Mouse (Mus musculus) myocyte (in vitro differentiated cells): Measurements from ENCODE around the gene Osbpl2.
A peak's percentile ranks its signal among the peaks of the same experiment; 100 is the strongest.

Experiments used
- CEBPB ChIP-seq: IDR thresholded peaks from 2 replicates; pipeline ENCODE4 v1.6.1; 2011; ENCODE audit warnings: mild to moderate bottlenecking, moderate library complexity; ENCODE audit not compliant: poor library complexity, insufficient read depth, severe bottlenecking
- MAX ChIP-seq: IDR thresholded peaks from one replicate; pipeline ENCODE4 v1.6.1; 2011; ENCODE audit warnings: low read depth, mild to moderate bottlenecking, control low read depth
- MYOD1 ChIP-seq, 3 experiments: IDR thresholded peaks; one replicate each; pipeline ENCODE4 v1.6.1; 2011; ENCODE audit warnings: control low read depth in 2 of 3, low read depth in 2 of 3, mild to moderate bottlenecking in 2 of 3, moderate library complexity in 1 of 3; ENCODE audit not compliant: insufficient read length in 2 of 3, control insufficient read depth in 1 of 3
- MYOG ChIP-seq, 3 experiments: IDR thresholded peaks; one replicate each; pipeline ENCODE4 v1.6.1; 2011; ENCODE audit warnings: control low read depth in 2 of 3, low read depth in 2 of 3, mild to moderate bottlenecking in 2 of 3; ENCODE audit not compliant: insufficient read length in 2 of 3, control insufficient read depth in 1 of 3, insufficient read depth in 1 of 3
- POLR2A ChIP-seq: IDR thresholded peaks from one replicate; pipeline ENCODE4 v1.6.1; 2011; ENCODE audit warnings: low read depth, mild to moderate bottlenecking, control low read depth, moderate library complexity; ENCODE audit not compliant: insufficient read length
- POLR2AphosphoS2 ChIP-seq: IDR thresholded peaks from one replicate; pipeline ENCODE4 v1.6.1; 2011; ENCODE audit warnings: low read depth, control low read depth; ENCODE audit not compliant: insufficient read length
- SRF ChIP-seq: IDR thresholded peaks from one replicate; pipeline ENCODE4 v1.6.1; 2011; ENCODE audit warnings: low read depth; ENCODE audit not compliant: control insufficient read depth, insufficient read length
- TCF12 ChIP-seq: IDR thresholded peaks from one replicate; pipeline ENCODE4 v1.6.1; 2011; ENCODE audit warnings: mild to moderate bottlenecking, control low read depth; ENCODE audit not compliant: poor library complexity, insufficient read depth, severe bottlenecking
- TCF3 ChIP-seq: IDR thresholded peaks from one replicate; pipeline ENCODE4 v1.6.1; 2011; ENCODE audit warnings: low read depth, control low read depth; ENCODE audit not compliant: insufficient read length
- USF1 ChIP-seq: IDR thresholded peaks from one replicate; pipeline ENCODE4 v1.6.1; 2011; ENCODE audit warnings: low read depth, mild to moderate bottlenecking, control low read depth, moderate library complexity

GRCm38 (mm10) chr2:180090285-180090684, 28.8 kb upstream of the Osbpl2 start:
- peak; percentile 90 to 97 (median 92) for TF ChIP-seq MYOG (IDR thresholded peaks at IDR 0.05; ENCODE audit: control insufficient read depth in 1 of 3, insufficient read depth in 1 of 3, insufficient read length in 2 of 3, low read depth in 2 of 3)
- TF ChIP-seq SRF: no peak
- no peak for TF ChIP-seq USF1
- TF ChIP-seq POLR2A: no peak
- TF ChIP-seq MAX: no peak
- peak; percentile 73 for TF ChIP-seq TCF3
- TF ChIP-seq MYOD1 (IDR thresholded peaks at IDR 0.05; ENCODE audit: control insufficient read depth in 1 of 3, insufficient read length in 2 of 3, low read depth in 2 of 3): peak; percentile 67 to 97 (median 91)
- TF ChIP-seq TCF12: peak; percentile 50
- no peak for TF ChIP-seq CEBPB
- no peak for TF ChIP-seq POLR2AphosphoS2
